Mouse (Mus musculus): ENCODE measurements around the gene Tmem135. TPM values are rescaled to one million over a fixed set of nuclear protein-coding genes. Genes with fewer than 3 reads are reported as not detected.

Gene Tmem135
- polyA plus RNA-seq (2012; fragmentation: generic; extraction: Trizol): 13.1 TPM

DNA sequence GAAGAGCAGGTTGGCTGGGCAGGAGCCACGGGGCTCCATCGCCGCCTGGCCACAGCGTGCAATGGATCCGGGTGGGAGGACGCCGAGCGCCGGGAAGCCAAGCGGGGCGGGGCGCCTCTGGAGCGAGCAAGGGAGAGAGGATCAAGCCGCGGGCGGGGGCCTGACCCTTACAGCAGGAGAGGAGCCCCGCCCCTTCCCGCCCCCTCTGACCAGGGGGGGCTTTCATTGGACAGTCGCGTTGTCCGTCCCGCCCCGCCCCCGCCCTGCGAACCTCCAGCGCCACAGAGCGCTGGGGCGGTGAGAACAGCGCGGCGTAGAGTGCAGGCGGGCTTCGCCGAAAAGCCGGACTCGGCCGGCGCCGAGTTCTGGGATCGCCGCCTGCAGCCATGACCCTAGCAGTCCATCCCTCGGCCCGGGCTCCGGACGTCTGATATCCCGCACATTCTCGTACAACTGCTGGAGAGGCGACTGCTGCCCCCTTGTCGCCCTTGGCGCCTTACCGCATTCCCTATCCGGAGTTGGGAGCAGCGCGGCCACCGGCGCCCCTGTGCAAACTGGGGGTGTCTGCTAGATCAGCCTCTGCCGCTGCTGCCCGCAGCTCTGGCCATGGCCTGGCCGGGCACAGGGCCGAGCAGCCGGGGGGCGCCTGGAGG, at the start of gene Tmem135, which contains the start of gene Fzd4:
TSS of gene Tmem135 (minus strand) at position 142 of the 653 bp plus-strand sequence.
TSS of gene Fzd4 (plus strand) at position 275 of the 653 bp plus-strand sequence.
- peak; percentile 71 for TF ChIP-seq POLR2A (IDR thresholded peaks at IDR 0.05; ENCODE audit: insufficient read length, low read depth)
- TF ChIP-seq REST (IDR thresholded peaks at IDR 0.05; ENCODE audit: insufficient read depth, insufficient read length): no peak
- TF ChIP-seq POLR2AphosphoS2 (IDR thresholded peaks at IDR 0.05; ENCODE audit: insufficient read length, low read depth): peak; percentile 47

GRCm38 (mm10) chr7:89450312-89450711, 46.3 kb upstream of the Tmem135 start:
- H3K4me2 ChIP-seq (ENCODE audit: low read depth): no peak overlapping the region
- H3K4me3 ChIP-seq: no peak overlapping the region
- H3K36me3 ChIP-seq (ENCODE audit: control insufficient read depth, insufficient read depth): no peaks in the 10 kb centered on the region
- H3ac ChIP-seq (ENCODE audit: control insufficient read depth, insufficient read length): no peak overlapping the region
- TF ChIP-seq E2F4 (IDR thresholded peaks at IDR 0.05; ENCODE audit: insufficient read depth): no peak
- H3K27me3 ChIP-seq (ENCODE audit: control insufficient read depth, insufficient read depth, insufficient read length): no peaks in the 10 kb centered on the region
- H3K79me2 ChIP-seq (ENCODE audit: control insufficient read depth, insufficient read depth): no peaks in the 10 kb centered on the region

More for the DNA sequence above, at the start of gene Tmem135, which contains the start of gene Fzd4:
- Histone ChIP-seq H3K4me3 (peak within 1 kb of the TSS; percentile 57), H3K4me2 (ENCODE audit: low read depth) (peak within 1 kb of the TSS; percentile 100), H3K36me3 (ENCODE audit: control insufficient read depth, insufficient read depth) (peaks cover 9% of the 10 kb centered on the region), H3K79me2 (ENCODE audit: control insufficient read depth, insufficient read depth) (no peaks in the 10 kb centered on the region), H3K27me3 (ENCODE audit: control insufficient read depth, insufficient read depth, insufficient read length) (no peaks in the 10 kb centered on the region), H3ac (ENCODE audit: control insufficient read depth, insufficient read length) (peak within 1 kb of the TSS; percentile 57)

DNA sequence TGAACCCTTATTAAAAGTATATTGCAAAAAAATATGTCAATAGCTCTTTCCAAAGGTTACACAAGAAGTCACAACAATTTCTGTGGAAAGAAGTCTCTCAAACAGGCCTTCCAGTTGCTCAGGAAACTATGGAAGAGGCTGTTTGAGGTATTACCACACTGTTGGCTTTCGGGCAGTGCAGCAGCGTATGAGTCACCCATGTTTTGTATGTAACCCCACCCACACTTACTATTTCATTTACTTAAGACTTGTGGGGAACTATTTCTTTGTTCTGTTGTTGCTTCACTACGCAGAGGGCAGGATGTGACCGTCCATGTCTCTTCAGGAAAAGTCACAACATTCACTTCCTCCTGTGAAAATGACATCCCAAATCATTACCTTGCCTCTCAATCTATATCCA, 41.1 kb upstream of the Tmem135 start:
- Histone ChIP-seq H3K4me2 (ENCODE audit: low read depth) (peak overlapping the region; percentile 16), H3K27me3 (ENCODE audit: control insufficient read depth, insufficient read depth, insufficient read length) (no peaks in the 10 kb centered on the region), H3K79me2 (ENCODE audit: control insufficient read depth, insufficient read depth) (no peaks in the 10 kb centered on the region), H3K4me3 (no peak overlapping the region), H3K36me3 (ENCODE audit: control insufficient read depth, insufficient read depth) (no peaks in the 10 kb centered on the region), H3ac (ENCODE audit: control insufficient read depth, insufficient read length) (no peak overlapping the region)
- TF ChIP-seq CEBPB (IDR thresholded peaks at IDR 0.05; ENCODE audit: insufficient read depth, poor library complexity, severe bottlenecking) (peak; percentile 45; the same call in 1 of the 2 replicates), POLR2AphosphoS2 (IDR thresholded peaks at IDR 0.05; ENCODE audit: insufficient read length, low read depth) (no peak), REST (IDR thresholded peaks at IDR 0.05; ENCODE audit: insufficient read depth, insufficient read length) (no peak)

DNA sequence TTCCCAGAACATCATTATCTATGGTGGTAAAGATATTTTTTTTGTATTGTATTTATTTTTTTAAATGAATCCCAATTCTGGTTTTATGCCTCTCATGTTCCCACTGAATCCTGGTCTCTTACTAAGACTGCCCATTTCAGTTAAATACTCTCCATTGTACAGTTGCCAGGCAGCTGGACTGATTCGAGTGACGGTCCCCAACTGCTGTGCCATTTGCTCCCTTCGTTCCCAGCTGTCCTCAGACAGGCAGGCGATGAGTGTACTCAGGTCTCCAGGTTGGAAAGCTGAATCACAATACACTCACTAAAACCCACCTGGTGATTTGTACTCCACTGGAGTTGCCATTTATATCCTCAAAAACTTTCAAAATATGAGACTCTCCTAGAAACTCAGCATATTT, 38.2 kb upstream of the Tmem135 start:
- TF ChIP-seq USF1 (IDR thresholded peaks at IDR 0.05; ENCODE audit: low read depth) (no peak), REST (IDR thresholded peaks at IDR 0.05; ENCODE audit: insufficient read depth, insufficient read length) (no peak), MYOD1 (IDR thresholded peaks at IDR 0.05; ENCODE audit: control insufficient read depth in 1 of 3, insufficient read length in 2 of 3, low read depth in 2 of 3) (peak in 2 of 3 experiments; percentile 63 to 65), MYOG (IDR thresholded peaks at IDR 0.05; ENCODE audit: control insufficient read depth in 1 of 3, insufficient read depth in 1 of 3, insufficient read length in 2 of 3, low read depth in 2 of 3) (peak; percentile 7 to 77 (median 42)), TCF12 (IDR thresholded peaks at IDR 0.05; ENCODE audit: insufficient read depth, poor library complexity, severe bottlenecking) (no peak)
- no peaks in the 10 kb centered on the region for H3K79me2 ChIP-seq (ENCODE audit: control insufficient read depth, insufficient read depth)
- no peaks in the 10 kb centered on the region for H3K36me3 ChIP-seq (ENCODE audit: control insufficient read depth, insufficient read depth)
- no peak overlapping the region for H3K4me3 ChIP-seq
- no peaks in the 10 kb centered on the region for H3K27me3 ChIP-seq (ENCODE audit: control insufficient read depth, insufficient read depth, insufficient read length)
- H3K4me2 ChIP-seq (ENCODE audit: low read depth): no peak overlapping the region
- H3ac ChIP-seq (ENCODE audit: control insufficient read depth, insufficient read length): no peak overlapping the region

- TF ChIP-seq POLR2AphosphoS2 (IDR thresholded peaks at IDR 0.05; ENCODE audit: insufficient read length, low read depth) (no peak), CEBPB (IDR thresholded peaks at IDR 0.05; ENCODE audit: insufficient read depth, poor library complexity, severe bottlenecking) (no peak), POLR2A (IDR thresholded peaks at IDR 0.05; ENCODE audit: insufficient read length, low read depth) (no peak), E2F4 (IDR thresholded peaks at IDR 0.05; ENCODE audit: insufficient read depth) (no peak), MAX (IDR thresholded peaks at IDR 0.05; ENCODE audit: low read depth) (no peak), SRF (IDR thresholded peaks at IDR 0.05; ENCODE audit: control insufficient read depth, insufficient read length, low read depth) (no peak), MYOD1 (IDR thresholded peaks at IDR 0.05; ENCODE audit: control insufficient read depth in 1 of 3, insufficient read length in 2 of 3, low read depth in 2 of 3) (no peak), TCF3 (IDR thresholded peaks at IDR 0.05; ENCODE audit: insufficient read length, low read depth) (no peak), TCF12 (IDR thresholded peaks at IDR 0.05; ENCODE audit: insufficient read depth, poor library complexity, severe bottlenecking) (no peak), USF1 (IDR thresholded peaks at IDR 0.05; ENCODE audit: low read depth) (no peak), REST (IDR thresholded peaks at IDR 0.05; ENCODE audit: insufficient read depth, insufficient read length) (no peak), MYOG (IDR thresholded peaks at IDR 0.05; ENCODE audit: control insufficient read depth in 1 of 3, insufficient read depth in 1 of 3, insufficient read length in 2 of 3, low read depth in 2 of 3) (no peak)
- no peak overlapping the region for H3K4me3 ChIP-seq
- peak overlapping the region; percentile 43 for H3K4me2 ChIP-seq (ENCODE audit: low read depth)
- no peaks in the 10 kb centered on the region for H3K79me2 ChIP-seq (ENCODE audit: control insufficient read depth, insufficient read depth)
- H3ac ChIP-seq (ENCODE audit: control insufficient read depth, insufficient read length): no peak overlapping the region
- H3K36me3 ChIP-seq (ENCODE audit: control insufficient read depth, insufficient read depth): no peaks in the 10 kb centered on the region
- H3K27me3 ChIP-seq (ENCODE audit: control insufficient read depth, insufficient read depth, insufficient read length): no peaks in the 10 kb centered on the region
Measured at GRCm38 (mm10) chr7:89441291-89441690, 37.3 kb upstream of the Tmem135 start.
